Mouse (Mus musculus) ES-E14 (cell line): ENCODE results near the gene Spr.
A peak's percentile ranks its signal among the peaks of the same experiment; 100 is the strongest.
"Not testable (repeated sequence)": the region's sequence is repeated elsewhere in the genome, so short reads cannot be mapped to it uniquely, and the experiment has no call there.

ENCODE experiments used
- CHD2 ChIP-seq: IDR thresholded peaks from 2 replicates; pipeline ENCODE4 v1.6.1; 2014; ENCODE audit warnings: mild to moderate bottlenecking, low read depth, low read length, inconsistent platforms
- HCFC1 ChIP-seq: IDR thresholded peaks from 2 replicates; pipeline ENCODE4 v1.6.1; 2012; ENCODE audit warnings: low read length, inconsistent platforms, borderline replicate concordance; ENCODE audit not compliant: insufficient read depth
- MAFK ChIP-seq: IDR thresholded peaks from 2 replicates; pipeline ENCODE4 v1.6.1; 2014; ENCODE audit warnings: mild to moderate bottlenecking, low read depth, low read length, inconsistent platforms; ENCODE audit not compliant: insufficient read depth
- ZC3H11A ChIP-seq: IDR thresholded peaks from 2 replicates; pipeline ENCODE4 v1.6.1; 2012; ENCODE audit warnings: low read depth, mild to moderate bottlenecking, inconsistent platforms, low read length, borderline replicate concordance
- ZNF384 ChIP-seq: IDR thresholded peaks from 2 replicates; pipeline ENCODE4 v1.6.1; 2012; ENCODE audit warnings: low read depth, low read length, inconsistent platforms

- peak; percentile 10; the same call in 1 of the 2 replicates for TF ChIP-seq ZC3H11A
- not testable (repeated sequence) for TF ChIP-seq HCFC1, MAFK, ZNF384, CHD2
These were observed 3.4 kb upstream of the Spr start for GRCm38 (mm10) chr6:85141013-85141412.
